Mouse (Mus musculus): ENCODE data around the gene Slc6a11.

DNA sequence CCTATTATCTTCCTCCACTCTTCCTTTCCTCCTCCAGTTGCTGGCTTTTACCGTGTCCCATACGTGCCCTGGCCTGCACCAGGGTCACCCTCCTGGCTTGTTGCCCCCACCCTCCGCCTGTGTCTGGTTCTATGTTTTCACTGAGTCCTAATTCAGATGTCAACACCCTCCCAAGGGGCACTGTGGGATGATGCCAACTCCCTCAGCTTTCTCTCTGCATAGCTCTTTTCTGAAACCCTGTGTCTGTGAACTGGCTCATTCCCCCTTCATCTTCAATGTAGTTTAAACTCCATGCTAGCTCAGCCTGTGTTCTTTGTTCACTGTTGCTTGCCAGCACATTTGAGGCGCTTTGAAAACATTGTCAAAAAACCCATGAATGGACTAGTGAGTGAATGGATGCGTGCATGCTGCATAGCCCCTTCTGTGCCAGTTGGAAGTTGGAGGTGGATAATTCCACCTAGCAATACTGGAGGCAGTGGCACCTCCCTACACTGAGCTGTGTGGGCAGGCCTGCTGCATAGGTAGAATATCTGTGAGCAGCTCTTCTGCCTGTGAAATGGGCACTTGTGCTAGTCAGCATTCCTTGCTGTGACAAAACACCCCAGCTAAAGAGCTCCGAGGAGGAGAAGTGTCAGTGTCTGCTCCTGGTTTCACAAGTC lies 13.5 kb downstream of the Slc6a11 start:
- TF ChIP-seq CTCF (IDR thresholded peaks at IDR 0.05; ENCODE audit: insufficient read depth, low read length) (no peak), POLR2A (IDR thresholded peaks at IDR 0.05; ENCODE audit: borderline replicate concordance, extremely low read depth, low read depth, low read length) (no peak)

All from lung, adult 2 months (tissue).